Mouse (Mus musculus): ENCODE results near the gene Mxra8. TPM values are rescaled to one million over a fixed set of nuclear protein-coding genes. Genes with fewer than 3 reads are reported as not detected.
A peak's percentile ranks its signal among the peaks of the same experiment; 100 is the strongest.

Mxra8 gene
- total RNA-seq, 1 experiment from 2014 or later = 13.4 TPM

- no peak for ATAC-seq (replicated peaks in 1 of 2; ENCODE audit: insufficient read depth in 1 of 2, low FRiP score in 2 of 2, low TSS enrichment in 1 of 2, low read depth in 1 of 2, poor library complexity in 2 of 2, severe bottlenecking in 2 of 2)
Observed at GRCm38 (mm10) chr4:155831831-155832230, 7.6 kb upstream of the Mxra8 start.

GRCm38 (mm10) chr4:155832321-155832720 is 7.2 kb upstream of the Mxra8 start:
- ATAC-seq (replicated peaks in 1 of 2; ENCODE audit: insufficient read depth in 1 of 2, low FRiP score in 2 of 2, low TSS enrichment in 1 of 2, low read depth in 1 of 2, poor library complexity in 2 of 2, severe bottlenecking in 2 of 2) = no peak

- ATAC-seq (replicated peaks in 1 of 2; ENCODE audit: insufficient read depth in 1 of 2, low FRiP score in 2 of 2, low TSS enrichment in 1 of 2, low read depth in 1 of 2, poor library complexity in 2 of 2, severe bottlenecking in 2 of 2) = no peak
Observed at GRCm38 (mm10) chr4:155833234-155833633, 6.2 kb upstream of the Mxra8 start.

- peak; percentile 29 to 42; a peak in 2 of 4 replicates for ATAC-seq (replicated peaks in 1 of 2; ENCODE audit: insufficient read depth in 1 of 2, low FRiP score in 2 of 2, low TSS enrichment in 1 of 2, low read depth in 1 of 2, poor library complexity in 2 of 2, severe bottlenecking in 2 of 2)
Observed at GRCm38 (mm10) chr4:155833836-155834235, 5.6 kb upstream of the Mxra8 start.

- peak; percentile 15 to 46; a peak in 3 of 4 replicates for ATAC-seq (replicated peaks in 1 of 2; ENCODE audit: insufficient read depth in 1 of 2, low FRiP score in 2 of 2, low TSS enrichment in 1 of 2, low read depth in 1 of 2, poor library complexity in 2 of 2, severe bottlenecking in 2 of 2)
Observed at GRCm38 (mm10) chr4:155837404-155838010, 2.0 kb upstream of the Mxra8 start.

- ATAC-seq (replicated peaks in 1 of 2; ENCODE audit: insufficient read depth in 1 of 2, low FRiP score in 2 of 2, low TSS enrichment in 1 of 2, low read depth in 1 of 2, poor library complexity in 2 of 2, severe bottlenecking in 2 of 2) = no peak
Observed at GRCm38 (mm10) chr4:155838187-155839153, 1.0 kb upstream of the Mxra8 start.

- ATAC-seq (replicated peaks in 1 of 2; ENCODE audit: insufficient read depth in 1 of 2, low FRiP score in 2 of 2, low TSS enrichment in 1 of 2, low read depth in 1 of 2, poor library complexity in 2 of 2, severe bottlenecking in 2 of 2) = peak in 1 of 2 experiments; percentile 12; a peak in 2 of 4 replicates
Observed at GRCm38 (mm10) chr4:155840076-155841002, 859 bp downstream of the Mxra8 start.

GRCm38 (mm10) chr4:155841003-155841454 is 1.5 kb downstream of the Mxra8 start:
- ATAC-seq (replicated peaks in 1 of 2; ENCODE audit: insufficient read depth in 1 of 2, low FRiP score in 2 of 2, low TSS enrichment in 1 of 2, low read depth in 1 of 2, poor library complexity in 2 of 2, severe bottlenecking in 2 of 2) = peak; percentile 63 to 68

- ATAC-seq (replicated peaks in 1 of 2; ENCODE audit: insufficient read depth in 1 of 2, low FRiP score in 2 of 2, low TSS enrichment in 1 of 2, low read depth in 1 of 2, poor library complexity in 2 of 2, severe bottlenecking in 2 of 2) = no peak
Observed at GRCm38 (mm10) chr4:155841651-155842270, 2.3 kb downstream of the Mxra8 start.

- ATAC-seq (replicated peaks in 1 of 2; ENCODE audit: insufficient read depth in 1 of 2, low FRiP score in 2 of 2, low TSS enrichment in 1 of 2, low read depth in 1 of 2, poor library complexity in 2 of 2, severe bottlenecking in 2 of 2) = no peak
Observed at GRCm38 (mm10) chr4:155843231-155843630, 3.8 kb downstream of the Mxra8 start.

- peak; percentile 68 to 72 for ATAC-seq (replicated peaks in 1 of 2; ENCODE audit: insufficient read depth in 1 of 2, low FRiP score in 2 of 2, low TSS enrichment in 1 of 2, low read depth in 1 of 2, poor library complexity in 2 of 2, severe bottlenecking in 2 of 2)
Observed at GRCm38 (mm10) chr4:155846871-155847578, 7.5 kb downstream of the Mxra8 start, which contains the start of gene Dvl1. Gene Dvl1 (plus strand): TSS chr4:155847402.

GRCm38 (mm10) chr4:155847591-155848352 is 8.3 kb downstream of the Mxra8 start:
- no peak for ATAC-seq (replicated peaks in 1 of 2; ENCODE audit: insufficient read depth in 1 of 2, low FRiP score in 2 of 2, low TSS enrichment in 1 of 2, low read depth in 1 of 2, poor library complexity in 2 of 2, severe bottlenecking in 2 of 2)

- no peak for ATAC-seq (replicated peaks in 1 of 2; ENCODE audit: insufficient read depth in 1 of 2, low FRiP score in 2 of 2, low TSS enrichment in 1 of 2, low read depth in 1 of 2, poor library complexity in 2 of 2, severe bottlenecking in 2 of 2)
Observed at GRCm38 (mm10) chr4:155848434-155849095, 9.1 kb downstream of the Mxra8 start.

GRCm38 (mm10) chr4:155849391-155849790 is 9.9 kb downstream of the Mxra8 start:
- no peak for ATAC-seq (replicated peaks in 1 of 2; ENCODE audit: insufficient read depth in 1 of 2, low FRiP score in 2 of 2, low TSS enrichment in 1 of 2, low read depth in 1 of 2, poor library complexity in 2 of 2, severe bottlenecking in 2 of 2)

GRCm38 (mm10) chr4:155849792-155850451 is 10.4 kb downstream of the Mxra8 start:
- no peak for ATAC-seq (replicated peaks in 1 of 2; ENCODE audit: insufficient read depth in 1 of 2, low FRiP score in 2 of 2, low TSS enrichment in 1 of 2, low read depth in 1 of 2, poor library complexity in 2 of 2, severe bottlenecking in 2 of 2)

All from hematopoietic stem cell, adult 5-6 weeks (primary cell).